Mouse (Mus musculus) layer of hippocampus, postnatal 25 days (tissue): ENCODE data around the gene Celf2. TPM values are rescaled to one million over a fixed set of nuclear protein-coding genes. Genes with fewer than 3 reads are reported as not detected.
A peak's percentile ranks its signal among the peaks of the same experiment; 100 is the strongest.

Source experiments
- DNase-seq, 2 experiments: peaks; one replicate each; pipeline ENCODE4 v3.0.0; 2022; ENCODE audit warnings: mixed read lengths in 2 of 2, low spot score in 1 of 2; ENCODE audit errors: extremely low spot score in 1 of 2
- total RNA-seq, 2 experiments: library from RNA; stranded (reverse); gene quantifications; 2 replicates each; pipeline ENCODE4 v1.2.3; 2021

Gene Celf2
- total RNA-seq, 2 experiments from 2014 or later, result 405 to 532 TPM

- no peak for DNase-seq
Observed at GRCm38 (mm10) chr2:6939143-6939542, 570.2 kb downstream of the Celf2 start.

DNA sequence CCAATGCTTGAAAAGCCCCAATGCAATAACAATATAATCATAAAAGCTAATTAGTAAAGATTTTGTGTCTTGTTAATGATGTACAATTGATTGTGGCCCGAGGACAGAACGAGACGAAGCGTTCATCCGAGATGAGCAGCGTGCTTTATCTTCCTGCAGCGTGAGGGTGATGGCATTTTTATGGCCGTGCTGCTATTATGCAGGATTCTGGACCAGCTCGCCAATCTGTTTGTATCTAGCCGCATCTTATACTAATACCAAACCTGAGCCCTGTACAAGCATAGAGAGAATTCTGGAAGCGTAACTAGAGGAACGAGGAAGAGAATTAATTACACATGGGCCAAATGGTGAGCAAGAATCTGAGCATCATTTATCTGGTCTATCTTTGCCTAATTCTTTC is 576.2 kb downstream of the Celf2 start:
- DNase-seq, result no peak

GRCm38 (mm10) chr2:6927693-6928360 is 581.5 kb downstream of the Celf2 start:
- DNase-seq, result no peak

- no peak for DNase-seq
Observed at GRCm38 (mm10) chr2:6925505-6925904, 583.9 kb downstream of the Celf2 start.

GRCm38 (mm10) chr2:6923738-6924474 is 585.5 kb downstream of the Celf2 start:
- no peak for DNase-seq

- no peak for DNase-seq
Observed at GRCm38 (mm10) chr2:6915386-6915785, 594.0 kb downstream of the Celf2 start.

GRCm38 (mm10) chr2:6913315-6913714 is 596.0 kb downstream of the Celf2 start:
- no peak for DNase-seq

- DNase-seq, result no peak
Observed at GRCm38 (mm10) chr2:6911932-6912331, 597.4 kb downstream of the Celf2 start.

DNA sequence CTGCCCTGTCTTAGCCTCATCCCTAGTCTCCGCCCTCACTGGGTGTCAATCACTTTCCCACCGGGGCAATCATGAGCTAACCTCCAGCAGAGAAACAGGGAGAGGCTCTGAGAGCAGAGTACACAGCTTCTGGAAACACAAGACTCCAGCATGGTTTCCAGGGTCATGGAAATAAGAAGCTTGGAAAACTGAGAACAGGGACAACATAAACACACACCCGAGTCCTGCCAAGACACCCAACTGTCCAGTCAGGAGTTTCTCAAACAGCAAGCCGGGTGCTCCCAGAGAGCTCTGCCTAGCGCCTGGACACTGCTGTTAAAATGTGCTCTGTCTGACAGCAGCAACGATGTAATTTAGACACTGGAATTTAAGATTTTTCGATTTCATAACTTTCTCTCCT is 599.4 kb downstream of the Celf2 start:
- no peak for DNase-seq

DNA sequence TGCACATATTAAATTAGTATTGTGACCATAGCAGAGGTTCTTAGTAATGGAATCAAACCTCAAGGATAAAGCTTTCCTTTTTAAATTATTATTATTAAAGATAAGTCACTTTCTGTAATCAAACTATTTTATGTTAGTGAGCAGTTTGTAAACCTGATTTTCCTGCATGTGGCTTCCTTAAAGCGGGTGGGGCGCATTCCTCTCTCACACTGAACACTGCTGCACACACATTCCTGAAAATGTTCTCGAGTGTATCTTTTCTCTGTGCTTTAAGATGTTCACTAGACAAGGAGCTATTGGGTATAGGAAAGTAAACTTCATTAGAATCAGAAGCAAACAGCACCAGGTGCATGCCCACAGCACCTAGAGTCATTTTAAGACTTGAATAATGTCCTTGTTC is 605.0 kb downstream of the Celf2 start:
- DNase-seq, result no peak

DNA sequence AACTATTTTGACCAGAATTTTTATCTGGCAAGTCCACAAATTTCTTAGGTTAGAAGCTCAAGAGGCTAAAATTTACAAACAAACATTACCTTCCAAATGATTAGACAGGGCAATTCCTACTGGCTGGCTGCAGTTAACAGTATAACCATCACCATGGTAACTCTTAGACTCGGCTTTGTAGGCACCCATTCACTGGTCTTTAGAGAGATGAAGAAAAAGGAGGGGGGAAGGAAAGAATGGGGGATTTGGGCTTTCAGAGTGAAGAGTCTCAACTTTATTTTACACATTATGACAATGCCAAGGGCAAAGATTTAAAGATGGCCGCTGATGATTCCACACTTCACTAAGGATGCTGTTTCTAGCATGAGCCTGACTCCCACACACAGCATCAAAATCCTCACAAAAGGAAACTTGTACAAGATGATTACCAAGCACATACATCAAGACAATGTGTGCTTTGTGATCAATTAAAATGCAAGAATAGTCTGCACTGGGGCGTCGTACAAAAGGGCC is 606.1 kb downstream of the Celf2 start:
- DNase-seq, result no peak

DNA sequence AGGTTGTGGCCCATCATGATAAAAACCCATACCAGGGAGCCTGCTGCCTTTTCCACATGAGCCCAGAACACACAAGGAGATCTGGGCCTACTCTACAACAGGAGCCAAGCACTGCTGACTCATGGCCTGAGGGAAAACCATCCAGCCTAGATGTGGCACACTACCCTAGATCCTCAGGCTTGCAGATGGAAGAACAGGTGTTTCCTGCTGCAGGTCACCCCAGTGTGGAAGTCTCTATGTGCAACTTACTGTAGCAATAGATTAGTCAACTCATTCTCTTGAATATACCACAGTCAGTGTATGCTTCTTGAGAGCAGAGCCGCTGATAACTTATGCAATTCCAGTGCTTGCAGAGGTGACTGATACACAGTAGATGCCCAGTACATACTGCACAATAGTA is 612.5 kb downstream of the Celf2 start:
- no peak for DNase-seq

DNA sequence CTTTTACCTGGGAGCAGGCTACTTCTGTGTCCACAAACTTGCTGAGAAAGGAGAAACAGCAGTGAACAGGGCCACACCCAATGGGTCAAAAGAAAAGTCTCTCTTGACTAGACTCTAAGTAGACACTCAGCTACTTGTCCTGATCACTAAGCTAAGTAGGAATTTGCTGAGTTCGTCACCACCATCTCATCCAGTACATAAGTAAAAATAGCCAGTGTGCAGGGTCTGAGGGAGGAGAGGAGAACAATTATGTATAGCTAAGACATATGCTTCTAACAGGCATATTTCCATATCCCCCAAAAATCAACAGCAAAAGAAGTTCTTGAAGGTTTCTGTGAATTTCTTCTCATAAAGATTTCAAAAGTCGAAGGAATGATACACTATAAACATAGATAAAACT is 615.8 kb downstream of the Celf2 start:
- DNase-seq, result no peak

GRCm38 (mm10) chr2:6893095-6893494 is 616.3 kb downstream of the Celf2 start:
- DNase-seq, result no peak

DNA sequence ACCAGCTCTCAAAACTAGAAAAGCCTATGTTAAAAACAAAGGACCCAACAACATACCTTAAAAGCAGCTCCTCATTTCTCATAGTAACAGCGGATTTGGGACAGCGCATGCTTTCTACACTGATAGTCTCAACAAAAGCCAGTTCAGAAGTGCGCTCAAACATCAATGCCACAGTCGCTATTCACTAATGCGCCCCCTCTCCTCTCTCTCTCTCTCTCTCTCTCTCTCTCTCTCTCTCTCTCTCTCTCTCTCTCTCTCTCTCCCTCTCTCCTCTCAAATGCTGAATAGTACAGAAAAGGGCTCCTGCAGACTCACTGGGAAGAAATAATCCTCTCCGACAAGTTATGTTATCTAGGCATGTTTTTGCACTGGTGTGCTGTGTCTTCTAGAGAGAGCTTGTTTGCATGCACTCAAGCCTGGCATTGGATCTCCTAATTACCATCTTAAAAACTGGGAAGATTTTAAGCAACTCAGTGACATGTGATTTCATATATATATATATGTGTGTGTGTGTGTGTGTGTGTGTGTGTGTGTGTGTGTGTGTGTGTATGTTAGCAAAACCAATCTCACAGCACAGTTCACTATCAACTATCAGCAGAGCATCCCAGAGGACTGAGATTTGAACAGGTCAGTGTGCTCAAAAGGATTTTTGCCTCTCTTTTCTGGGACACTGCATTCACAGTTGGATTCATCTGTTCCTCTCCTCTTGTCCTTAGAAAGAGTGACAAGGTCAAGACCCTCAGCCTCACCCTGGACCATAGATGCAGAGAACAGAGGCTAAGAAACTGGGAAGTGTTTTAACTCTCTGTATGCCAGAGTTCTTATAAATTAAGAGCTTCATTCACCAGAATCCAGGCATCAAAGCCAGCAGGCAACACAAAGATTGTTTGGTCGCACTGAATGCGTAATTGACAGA is 624.3 kb downstream of the Celf2 start:
- DNase-seq, result no peak

DNA sequence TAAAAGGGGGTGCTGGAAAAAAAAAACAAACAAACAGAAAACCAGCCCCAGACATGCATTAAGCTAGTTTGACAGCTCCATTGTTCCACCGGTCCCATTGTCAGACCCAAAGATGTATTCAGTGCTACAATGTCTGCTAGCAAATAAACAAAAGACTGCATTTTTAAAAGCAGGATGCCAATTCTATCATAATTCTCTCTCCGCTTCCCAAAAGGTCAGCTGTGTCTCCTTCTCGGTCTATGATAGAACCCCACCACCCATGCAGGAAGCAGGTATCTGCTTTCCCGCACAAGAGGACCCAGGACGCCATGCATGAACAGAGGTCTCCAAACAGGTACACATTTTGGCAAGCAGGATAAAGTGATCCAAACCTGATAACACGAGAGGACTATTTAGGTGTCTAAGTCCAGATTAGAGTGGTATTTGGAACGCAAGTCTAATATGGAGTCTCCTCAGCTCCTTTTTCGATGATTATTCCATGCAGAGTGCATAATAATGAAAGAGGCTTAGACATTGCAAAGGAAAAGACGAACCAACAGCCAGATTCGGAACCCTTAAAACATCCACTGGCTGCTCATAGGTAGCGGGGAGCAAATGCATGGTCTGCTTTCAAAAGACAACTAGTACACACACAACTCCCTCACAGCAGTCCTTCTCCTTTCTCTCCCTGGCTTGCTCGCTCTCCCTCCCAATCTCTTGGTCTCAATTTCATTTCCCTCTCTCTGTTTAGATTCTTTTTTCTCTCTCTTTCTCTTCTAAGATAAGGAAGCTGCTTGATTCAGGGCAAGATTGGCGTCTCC is 625.2 kb downstream of the Celf2 start:
- peak in 1 of 2 experiments; percentile 37 for DNase-seq

DNA sequence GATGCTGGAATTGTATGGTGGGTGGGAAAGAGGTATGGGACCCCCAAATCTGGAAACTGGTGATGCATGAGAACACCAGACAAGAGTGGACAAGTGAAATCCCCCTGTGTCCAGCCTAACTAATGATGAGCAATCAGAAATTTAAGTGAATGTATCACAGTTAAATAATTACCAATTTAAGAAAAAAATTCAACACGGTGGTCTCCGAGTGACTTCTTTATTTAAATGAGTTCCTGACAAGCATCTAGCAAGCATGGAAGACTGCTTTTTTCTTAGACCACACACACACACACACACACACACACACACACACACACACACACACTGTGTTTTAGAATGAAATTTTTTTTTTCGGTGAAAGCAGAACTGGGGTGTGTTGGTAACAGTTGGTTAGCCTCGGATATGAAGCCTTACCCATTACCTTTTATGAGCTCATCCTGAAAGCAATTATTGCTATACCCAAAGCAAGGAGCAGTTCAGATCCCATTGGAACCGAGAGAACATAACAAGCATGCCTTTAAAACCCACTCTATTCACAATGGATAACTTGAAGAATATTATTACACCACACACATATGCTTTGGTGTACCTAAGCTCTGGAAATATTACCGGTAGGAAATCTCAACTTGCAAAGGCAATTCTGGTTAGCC is 627.0 kb downstream of the Celf2 start:
- DNase-seq, result no peak

- DNase-seq, result no peak
Observed at GRCm38 (mm10) chr2:6880941-6881575, 628.3 kb downstream of the Celf2 start.

DNA sequence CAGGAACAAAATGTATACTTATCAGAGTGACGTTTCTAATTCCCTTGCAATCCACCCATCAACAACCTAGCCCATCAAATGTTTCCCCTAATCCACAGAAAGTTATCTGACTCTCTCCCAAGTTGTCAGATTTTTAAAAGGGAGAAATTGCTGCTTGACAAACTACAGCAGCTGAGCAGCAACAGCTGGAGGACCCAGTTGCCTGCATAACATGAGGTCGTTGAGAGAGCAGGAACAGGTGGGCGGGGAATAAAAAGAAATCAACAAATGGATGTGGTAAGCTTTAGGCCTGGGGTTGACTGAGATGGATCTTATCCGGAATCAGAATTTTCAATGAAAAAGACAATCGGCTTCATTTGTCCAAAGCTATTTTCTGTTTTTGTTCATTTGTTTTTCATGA is 632.3 kb downstream of the Celf2 start:
- no peak for DNase-seq
